ENCODE assay signal across 16 mouse cellular contexts in the genomic region with DNA sequence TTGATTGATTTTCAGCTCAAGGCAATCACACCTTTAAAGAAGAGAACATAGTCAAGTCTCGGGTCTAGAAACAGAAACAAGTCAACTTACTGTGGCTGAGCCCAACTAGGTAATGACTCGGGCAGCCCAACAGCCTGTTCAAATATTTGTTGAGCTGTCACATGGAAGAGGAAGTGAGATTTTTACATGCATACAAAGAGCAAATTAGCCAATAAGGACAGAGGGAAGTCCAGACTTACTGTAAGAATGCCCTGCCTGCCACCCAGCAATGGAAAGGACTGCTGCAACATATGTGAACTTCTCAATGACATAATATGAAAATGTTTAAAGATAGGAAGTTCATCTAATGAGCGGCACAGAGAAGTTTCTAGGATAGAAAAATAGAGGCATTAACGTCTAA. TPM values are rescaled to one million over a fixed set of nuclear protein-coding genes. Genes with fewer than 3 reads are reported as not detected.
A peak's percentile ranks its signal among the peaks of the same experiment; 100 is the strongest.
DNase-seq lines count a peak whose midpoint lies in the region; ATAC-seq and TF ChIP-seq lines count a peak whose summit lies in the region.
"Had no signal": no experiment of that assay in that cellular context is flagged by ENCODE, and none has a peak within 500 bp of the region (broad histone marks: within the 10 kb centered on the region; RNA-seq: fewer than 3 reads in every experiment).

No protein-coding gene starts in this region.

- 19% methylated on average over 4 of the region's 4 CpGs for WGBS in liver, adult 2 months
- 33% methylated on average over 4 of the region's 4 CpGs for WGBS in liver, embryonic 16.5 days (ENCODE audit: insufficient replicate concordance)
- 46% methylated on average over 4 of the region's 4 CpGs for WGBS in stomach, embryonic 14.5 days

- H3K9ac ChIP-seq in liver, adult 2 months (ENCODE audit: low read depth, low read length) = no peak overlapping the region
- no peak overlapping the region for H3K9ac ChIP-seq in liver, embryonic 16.5 days (ENCODE audit: low read depth, low read length)
- H3K9ac ChIP-seq in stomach, embryonic 14.5 days (replicated peaks; ENCODE audit: low read depth, low read length) = no peak overlapping the region
- H3K9ac ChIP-seq: midbrain, embryonic 13.5 days; neural tube, embryonic 13.5 days had no signal

- 0 out of 2 replicates have a peak, but pooled peaks have one; percentile 45 for ATAC-seq in G1E (ENCODE audit: extremely low read depth, insufficient number of reproducible peaks, low FRiP score, poor library complexity, severe bottlenecking)
- peak; percentile 8; the same call in 1 of the 2 replicates for ATAC-seq in liver, embryonic 16.5 days (ENCODE audit: low read depth)
- peak; percentile 40; the same call in 1 of the 2 replicates for ATAC-seq in stomach, embryonic 14.5 days (ENCODE audit: insufficient number of reproducible peaks, insufficient read depth, low FRiP score, low read depth)
- ATAC-seq: midbrain, embryonic 13.5 days had no signal

- H3K27ac ChIP-seq in liver, adult 2 months (replicated peaks; ENCODE audit: insufficient read depth, low read depth, low read length) = no peak overlapping the region
- H3K27ac ChIP-seq in liver, embryonic 16.5 days (ENCODE audit: low read length) = peak overlapping the region; percentile 54
- H3K27ac ChIP-seq in stomach, embryonic 14.5 days (ENCODE audit: low read length) = no peak overlapping the region
- H3K27ac ChIP-seq: hindbrain, embryonic 10.5 days; limb, embryonic 10.5 days; midbrain, embryonic 13.5 days; neural tube, embryonic 13.5 days had no signal

- TF ChIP-seq CTCF in liver, adult 2 months (IDR thresholded peaks at IDR 0.05; ENCODE audit: low read depth, low read length) = no peak
- TF ChIP-seq CTCF in G1E (IDR thresholded peaks at IDR 0.05; ENCODE audit: low read depth, low read length) = no peak

- no peaks in the 10 kb centered on the region for H3K9me3 ChIP-seq in G1E (replicated peaks)
- H3K9me3 ChIP-seq in liver, embryonic 16.5 days (replicated peaks; ENCODE audit: control insufficient read depth, low read length) = no peaks in the 10 kb centered on the region
- H3K9me3 ChIP-seq in stomach, embryonic 14.5 days (ENCODE audit: control insufficient read depth, low read depth, low read length) = no peaks in the 10 kb centered on the region
- H3K9me3 ChIP-seq: hindbrain, embryonic 10.5 days; limb, embryonic 10.5 days; midbrain, embryonic 13.5 days; neural tube, embryonic 13.5 days had no signal

- peaks cover 6% of the 10 kb centered on the region; the same call in 1 of the 2 replicates for H3K4me1 ChIP-seq in liver, adult 2 months (ENCODE audit: control insufficient read depth, insufficient read depth, low read length)
- peaks cover 26% of the 10 kb centered on the region for H3K4me1 ChIP-seq in G1E (ENCODE audit: insufficient read depth, low read depth, low read length)
- H3K4me1 ChIP-seq in liver, embryonic 16.5 days (ENCODE audit: control insufficient read depth, low read depth, low read length) = peaks cover 20% of the 10 kb centered on the region
- H3K4me1 ChIP-seq in stomach, embryonic 14.5 days (ENCODE audit: control insufficient read depth, insufficient read depth, low read length) = 0 out of 2 replicates have a peak, but pooled peaks cover 4% of the 10 kb centered on the region

- peaks cover 11% of the 10 kb centered on the region; the same call in 1 of the 2 replicates for H3K36me3 ChIP-seq in liver, adult 2 months (ENCODE audit: control insufficient read depth, insufficient read depth, low read length)
- peaks cover 27% of the 10 kb centered on the region for H3K36me3 ChIP-seq in G1E (replicated peaks)
- H3K36me3 ChIP-seq in liver, embryonic 16.5 days (ENCODE audit: control insufficient read depth, insufficient read depth) = peaks cover 4% of the 10 kb centered on the region; the same call in 1 of the 2 replicates
- no peaks in the 10 kb centered on the region for H3K36me3 ChIP-seq in stomach, embryonic 14.5 days (ENCODE audit: control insufficient read depth, insufficient read depth, low read length)
- H3K36me3 ChIP-seq: midbrain, embryonic 13.5 days had no signal

- intact Hi-C loops in left cerebral cortex, postnatal 4 days (cut with DNase I) = no loop called here

- H3K79me2 ChIP-seq in liver, adult 2 months (ENCODE audit: control insufficient read depth, insufficient read depth, low read length) = peaks cover 13% of the 10 kb centered on the region; the same call in 1 of the 2 replicates

- no peak for TF ChIP-seq POLR2A in liver, adult 2 months (IDR thresholded peaks at IDR 0.05; ENCODE audit: extremely low read depth, insufficient read depth, low read length)

- no peaks in the 10 kb centered on the region for H3K27me3 ChIP-seq in liver, adult 2 months (ENCODE audit: control insufficient read depth, insufficient read depth, low read length)
- no peaks in the 10 kb centered on the region for H3K27me3 ChIP-seq in G1E (ENCODE audit: insufficient read depth, low read length)
- H3K27me3 ChIP-seq in liver, embryonic 16.5 days (ENCODE audit: control insufficient read depth, insufficient read depth, low read depth, low read length) = no peaks in the 10 kb centered on the region
- no peaks in the 10 kb centered on the region for H3K27me3 ChIP-seq in stomach, embryonic 14.5 days (ENCODE audit: control insufficient read depth, insufficient read depth, low read length)
- H3K27me3 ChIP-seq: midbrain, embryonic 13.5 days; neural tube, embryonic 13.5 days had no signal

- H3K4me2 ChIP-seq in liver, embryonic 16.5 days (ENCODE audit: low read depth, low read length) = peak overlapping the region; percentile 6; the same call in 1 of the 2 replicates
- H3K4me2 ChIP-seq in stomach, embryonic 14.5 days (replicated peaks; ENCODE audit: low read depth, low read length) = no peak overlapping the region
- H3K4me2 ChIP-seq: midbrain, embryonic 13.5 days; neural tube, embryonic 13.5 days had no signal

- DNase-seq in liver, adult 2 months (ENCODE audit: extremely low read depth, low read depth, low spot score) = peak; percentile 94
- DNase-seq in liver = no peak
- no peak for DNase-seq in G1E (ENCODE audit: low spot score)
- no peak for DNase-seq in left cerebral cortex, postnatal 4 days
- DNase-seq in cerebellum, adult 18-20 months = no peak
- DNase-seq in gastrocnemius, postnatal 10 days = no peak
- DNase-seq: adrenal gland, adult 8-10 months; kidney, adult 2 months; layer of hippocampus, adult 9-11 months had no signal

- no peak overlapping the region for H3K4me3 ChIP-seq in liver, adult 2 months (ENCODE audit: insufficient read depth, low read depth, low read length)
- no peak overlapping the region for H3K4me3 ChIP-seq in G1E (ENCODE audit: low read depth, low read length)
- H3K4me3 ChIP-seq in liver, embryonic 16.5 days (ENCODE audit: low read depth, low read length) = no peak overlapping the region
- H3K4me3 ChIP-seq in stomach, embryonic 14.5 days (ENCODE audit: low read depth, low read length) = no peak overlapping the region
- H3K4me3 ChIP-seq: erythroblast, embryonic 14.5 days; hindbrain, embryonic 10.5 days; limb, embryonic 10.5 days; midbrain, embryonic 13.5 days; neural tube, embryonic 13.5 days had no signal

RNA-seq across cellular contexts. Expression of a gene that starts 3.9 kb away (rescaled TPM):
- 63.4 and 64.1 TPM in 2 replicates for total RNA-seq in liver, adult 2 months (2014; rRNA removed)
- 20.6 and 24.1 TPM in 2 replicates for polyA plus RNA-seq in liver, adult 2 months (2012; rRNA removed)
- total RNA-seq in G1E (2014; fragmentation: Nextera tagmentation) = 28.2 and 38.6 TPM in 2 replicates
- 18.2 and 21.1 TPM in 2 replicates for total RNA-seq in G1E (2017)
- polyA plus RNA-seq in G1E (2012) = 0.69 and 0.92 TPM in 2 replicates
- polyA plus RNA-seq in liver, embryonic 16.5 days (2015; fragmentation: Nextera tagmentation; extraction: Ambion mirVana) = 29.0 and 30.7 TPM in 2 replicates
- polyA plus RNA-seq in stomach, embryonic 14.5 days (2014; fragmentation: Nextera tagmentation; extraction: Ambion mirVana) = 41.0 and 48.1 TPM in 2 replicates
- 10 to 100 TPM; 85.2 to 93.9 TPM for total RNA-seq in left cerebral cortex, postnatal 4 days (2021)
- 10 to 100 TPM; 14.6 to 17.6 TPM for total RNA-seq in gastrocnemius, postnatal 10 days (2021)

RNA-seq across cellular contexts. Expression of a gene that starts 22.7 kb away (rescaled TPM):
- 6.4 and 16.8 TPM in 2 replicates for total RNA-seq in liver, adult 2 months (2014; rRNA removed)
- polyA plus RNA-seq in liver, adult 2 months (2012; rRNA removed) = 4.5 and 7.8 TPM in 2 replicates
- not detected in 2 replicates for total RNA-seq in G1E (2014; fragmentation: Nextera tagmentation)
- 0.11 TPM in 1 of 2 replicates, not detected in the other for total RNA-seq in G1E (2017)
- polyA plus RNA-seq in G1E (2012) = not detected in 2 replicates
- polyA plus RNA-seq in liver, embryonic 16.5 days (2015; fragmentation: Nextera tagmentation; extraction: Ambion mirVana) = 24.3 and 26.4 TPM in 2 replicates
- 5.6 and 9.5 TPM in 2 replicates for polyA plus RNA-seq in stomach, embryonic 14.5 days (2014; fragmentation: Nextera tagmentation; extraction: Ambion mirVana)
- 1 to 10 TPM; 4.0 to 5.1 TPM for total RNA-seq in left cerebral cortex, postnatal 4 days (2021)
- 10 to 100 TPM in 1 of 2 experiments, 1 to 10 TPM in 1; 8.4 to 11.5 TPM for total RNA-seq in gastrocnemius, postnatal 10 days (2021)
